Mouse (Mus musculus) liver, embryonic 14.5 days (tissue): Measurements from ENCODE around the gene Gm26741. TPM values are rescaled to one million over a fixed set of nuclear protein-coding genes. Genes with fewer than 3 reads are reported as not detected.

Source experiments
- ATAC-seq: fragments of 200-750 bp; cut with Nextera tagmentation; 2 replicates; pipeline ENCODE4 v1.8.0; 2017; ENCODE audit warnings: moderate number of reproducible peaks, mild to moderate bottlenecking, moderate library complexity; ENCODE audit not compliant: insufficient read depth
- DNase-seq, 3 experiments: peaks; one replicate each; pipeline ENCODE4 v3.0.0-alpha.2; 2012 to 2013; ENCODE audit warnings: low read depth in 3 of 3, low spot score in 3 of 3
- H3K27ac ChIP-seq: fragments of 300-500 bp; sonication (generic); 2 replicates; pipeline ENCODE4 v1.5.1; 2014; ENCODE audit warnings: moderate library complexity, mild to moderate bottlenecking, control low read depth, inconsistent platforms
- H3K27me3 ChIP-seq: fragments of 300-500 bp; sonication (generic); 2 replicates; pipeline ENCODE4 v1.6.1; 2014; ENCODE audit warnings: mild to moderate bottlenecking, low read length, moderate library complexity; ENCODE audit not compliant: control insufficient read depth, insufficient read depth
- H3K36me3 ChIP-seq: fragments of 300-500 bp; sonication (generic); replicated peaks from 2 replicates; pipeline ENCODE4 v1.6.1; 2014; ENCODE audit warnings: low read depth; ENCODE audit not compliant: control insufficient read depth, insufficient read depth
- H3K4me1 ChIP-seq, 2 experiments: fragments of 200-500 bp in 1 of 2; fragments of 300-500 bp in 1 of 2; sonication (generic) in 1 of 2; replicated peaks; 2 replicates each; pipeline ENCODE4 v1.6.1; 2012 to 2014; ENCODE audit warnings: antibody characterized with exemption in 1 of 2, inconsistent platforms in 1 of 2, low read length in 1 of 2; ENCODE audit not compliant: control insufficient read depth in 2 of 2, insufficient read depth in 2 of 2
- H3K4me2 ChIP-seq: fragments of 300-500 bp; sonication (generic); 2 replicates; pipeline ENCODE4 v1.6.1; 2014; ENCODE audit warnings: low read depth, mild to moderate bottlenecking, control low read depth, moderate library complexity
- H3K4me3 ChIP-seq, 2 experiments: fragments of 200-500 bp in 1 of 2; fragments of 300-500 bp in 1 of 2; sonication (generic) in 1 of 2; 2 replicates each; pipeline ENCODE4 v1.5.1; 2012 to 2014; ENCODE audit warnings: low read depth in 2 of 2, low read length in 2 of 2, mild to moderate bottlenecking in 2 of 2, control low read depth in 1 of 2, inconsistent platforms in 1 of 2, moderate library complexity in 1 of 2; ENCODE audit not compliant: insufficient read depth in 1 of 2
- H3K9ac ChIP-seq: fragments of 300-500 bp; sonication (generic); replicated peaks from 2 replicates; pipeline ENCODE4 v1.6.1; 2014; ENCODE audit warnings: mild to moderate bottlenecking, control low read depth, moderate library complexity
- H3K9me3 ChIP-seq: fragments of 300-500 bp; sonication (generic); 2 replicates; pipeline ENCODE4 v1.6.1; 2016; ENCODE audit warnings: low read length, mixed read lengths; ENCODE audit not compliant: control insufficient read depth
- CTCF ChIP-seq: IDR thresholded peaks from 2 replicates; pipeline ENCODE4 v1.5.1; 2016; ENCODE audit warnings: antibody characterized with exemption, low read depth, control low read depth
- EP300 ChIP-seq: IDR thresholded peaks from 2 replicates; pipeline ENCODE4 v1.6.1; 2016; ENCODE audit warnings: antibody characterized with exemption, low read depth
- WGBS: fragments of 180-500 bp; shearing (Covaris S2); extraction: QIAGEN DNeasy Blood & Tissue Kit; methylation state at CpG from one replicate; pipeline ENCODE4 v1.1.7; 2014; ENCODE audit not compliant: insufficient replicate concordance; 5-methylcytosine and 5-hydroxymethylcytosine counted together
- polyA plus RNA-seq, 2 experiments: library from polyadenylated mRNA; depleted of rRNA in 1 of 2; stranded (reverse) in 1 of 2; unstranded in 1 of 2; fragments of >200 nt; fragmentation: Nextera tagmentation in 1 of 2; extraction: Ambion mirVana in 1 of 2; gene quantifications; 2 replicates each; pipeline versions ENCODE4 v1.2.1 to v1.2.3; 2012 to 2014

Gm26741 gene
- polyA plus RNA-seq, 2 experiments: not detected

DNA sequence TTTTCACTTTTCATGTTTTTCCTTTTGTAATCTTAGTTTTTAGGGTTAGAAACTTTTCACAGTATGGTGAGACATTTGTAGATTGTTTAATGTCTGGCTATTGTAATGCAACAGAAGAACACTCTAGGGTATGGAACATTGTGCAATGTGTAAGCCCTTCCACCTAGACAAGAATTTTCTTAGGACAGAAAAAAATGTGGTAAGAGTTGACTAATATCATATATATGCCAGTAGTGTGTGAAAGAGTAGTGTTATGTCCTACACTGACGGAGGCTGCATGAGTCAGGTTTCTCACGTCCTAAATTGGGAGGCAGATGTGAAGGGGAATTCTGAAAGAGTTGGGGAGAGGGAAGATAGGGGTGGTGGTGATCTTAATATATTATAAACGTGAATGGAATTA is 41.2 kb downstream of the Gm26741 start:
- no peak for ATAC-seq
- no peaks in the 10 kb centered on the region for H3K27me3 ChIP-seq
- WGBS: 39% methylated on average over 3 of the region's 3 CpGs
- H3K36me3 ChIP-seq: no peaks in the 10 kb centered on the region
- no peaks in the 10 kb centered on the region for H3K4me1 ChIP-seq
- DNase-seq: no peak
- H3K4me2 ChIP-seq: no peak overlapping the region
- H3K27ac ChIP-seq: no peak overlapping the region
- no peak overlapping the region for H3K4me3 ChIP-seq
- H3K9ac ChIP-seq: no peak overlapping the region
- TF ChIP-seq EP300 (no peak), CTCF (no peak)
- H3K9me3 ChIP-seq: no peaks in the 10 kb centered on the region

DNA sequence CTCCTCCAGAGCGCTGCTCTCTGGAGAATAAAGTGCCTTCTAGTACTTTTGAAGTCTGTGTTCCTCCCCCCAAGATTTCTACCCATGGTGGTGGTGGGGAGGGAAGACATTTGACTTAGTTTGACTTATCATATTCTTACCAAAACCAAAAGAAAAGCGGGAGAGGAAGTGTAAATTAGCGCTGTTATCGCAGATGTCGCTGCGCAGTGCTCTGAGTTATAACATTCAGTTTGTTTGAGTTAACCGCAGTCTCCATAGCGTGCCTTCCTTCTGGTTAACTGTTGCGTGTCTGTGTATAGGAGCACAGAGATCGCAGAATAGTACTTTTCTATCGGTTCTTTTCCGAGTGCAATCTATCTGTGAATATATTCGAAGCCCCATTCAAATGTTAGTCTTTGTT is 46.6 kb downstream of the Gm26741 start:
- 71% methylated on average over 13 of the region's 13 CpGs for WGBS
- Histone ChIP-seq H3K27me3 (no peaks in the 10 kb centered on the region), H3K36me3 (no peaks in the 10 kb centered on the region), H3K27ac (no peak overlapping the region), H3K4me2 (no peak overlapping the region), H3K4me3 (no peak overlapping the region), H3K9ac (no peak overlapping the region), H3K9me3 (no peaks in the 10 kb centered on the region), H3K4me1 (no peaks in the 10 kb centered on the region)
- DNase-seq (no peak), ATAC-seq (no peak)
- TF ChIP-seq CTCF (no peak), EP300 (no peak)

DNA sequence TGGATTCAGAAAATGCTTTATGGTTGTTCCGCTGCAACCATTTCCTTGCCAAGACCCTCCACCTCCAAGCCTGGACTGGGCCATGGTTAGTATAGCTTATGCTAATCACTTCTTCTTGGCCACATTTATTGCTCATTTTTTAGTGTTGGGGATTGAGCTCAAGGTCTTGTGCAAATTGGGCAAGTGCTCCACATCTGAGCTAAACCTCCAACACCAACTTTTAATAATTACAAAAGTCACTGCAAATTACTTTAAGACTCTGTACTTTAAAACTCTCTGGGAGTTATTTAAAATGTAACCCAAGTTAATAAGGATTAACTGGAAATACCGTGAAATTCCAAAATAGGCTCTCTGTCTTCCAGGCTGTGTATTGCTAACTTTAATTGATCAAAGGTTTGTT is 49.0 kb downstream of the Gm26741 start:
- WGBS: 74% methylated on average over 2 of the region's 2 CpGs
- H3K4me2 ChIP-seq: no peak overlapping the region
- no peak for DNase-seq
- H3K36me3 ChIP-seq: no peaks in the 10 kb centered on the region
- no peaks in the 10 kb centered on the region for H3K4me1 ChIP-seq
- H3K27me3 ChIP-seq: no peaks in the 10 kb centered on the region
- ATAC-seq: no peak
- H3K9ac ChIP-seq: no peak overlapping the region
- no peaks in the 10 kb centered on the region for H3K9me3 ChIP-seq
- TF ChIP-seq EP300: no peak
- no peak for TF ChIP-seq CTCF
- H3K27ac ChIP-seq: no peak overlapping the region
- no peak overlapping the region for H3K4me3 ChIP-seq

Other genes starting within 250 kb of the Gm26741 start
- gene Ros1, start 163.5 kb upstream of the Gm26741 start, polyA plus RNA-seq (2012; rRNA removed): 0.02 and 0.03 TPM in 2 replicates
- 0.03 and 0.05 TPM in 2 replicates for gene Ros1, start 163.5 kb upstream of the Gm26741 start, polyA plus RNA-seq (2014; fragmentation: Nextera tagmentation; extraction: Ambion mirVana)
- gene Dcbld1, start 125.1 kb upstream of the Gm26741 start, polyA plus RNA-seq (2012; rRNA removed): 1.8 and 1.9 TPM in 2 replicates
- gene Dcbld1, start 125.1 kb upstream of the Gm26741 start, polyA plus RNA-seq (2014; fragmentation: Nextera tagmentation; extraction: Ambion mirVana): 2.9 and 3.1 TPM in 2 replicates
- 1.8 and 3.0 TPM in 2 replicates for gene Gopc, start 23.4 kb downstream of the Gm26741 start, polyA plus RNA-seq (2012; rRNA removed)
- 2.8 and 4.0 TPM in 2 replicates for gene Gopc, start 23.4 kb downstream of the Gm26741 start, polyA plus RNA-seq (2014; fragmentation: Nextera tagmentation; extraction: Ambion mirVana)
- 0.01 TPM in 1 of 2 replicates, not detected in the other for gene Nepn, start 30.2 kb downstream of the Gm26741 start, polyA plus RNA-seq (2012; rRNA removed)
- gene Nepn, start 30.2 kb downstream of the Gm26741 start, polyA plus RNA-seq (2014; fragmentation: Nextera tagmentation; extraction: Ambion mirVana): 0.10 TPM in 1 of 2 replicates, not detected in the other
- gene Nus1, start 58.8 kb downstream of the Gm26741 start, polyA plus RNA-seq (2012; rRNA removed): 7.1 and 8.4 TPM in 2 replicates
- gene Nus1, start 58.8 kb downstream of the Gm26741 start, polyA plus RNA-seq (2014; fragmentation: Nextera tagmentation; extraction: Ambion mirVana): 4.9 and 5.1 TPM in 2 replicates